Mouse (Mus musculus) heart, embryonic 12.5 days (tissue): ENCODE data around the gene Spata46. TPM values are rescaled to one million over a fixed set of nuclear protein-coding genes. Genes with fewer than 3 reads are reported as not detected.

ENCODE experiments used
- ATAC-seq: fragments of 200-750 bp; cut with Nextera tagmentation; 2 replicates; pipeline ENCODE4 v1.8.0; 2017; ENCODE audit warnings: moderate TSS enrichment, moderate library complexity; ENCODE audit not compliant: insufficient number of reproducible peaks, low FRiP score
- H3K27ac ChIP-seq: fragments of 300-500 bp; sonication (generic); 2 replicates; pipeline ENCODE4 v1.5.1; 2016; ENCODE audit warnings: mild to moderate bottlenecking, moderate library complexity; ENCODE audit not compliant: poor library complexity, severe bottlenecking
- H3K27me3 ChIP-seq: fragments of 300-500 bp; sonication (generic); replicated peaks from 2 replicates; pipeline ENCODE4 v1.6.1; 2016; ENCODE audit warnings: mild to moderate bottlenecking, moderate library complexity
- H3K36me3 ChIP-seq: fragments of 300-500 bp; sonication (generic); 2 replicates; pipeline ENCODE4 v1.6.1; 2016; ENCODE audit warnings: mild to moderate bottlenecking, moderate library complexity
- H3K4me1 ChIP-seq: fragments of 300-500 bp; sonication (generic); replicated peaks from 2 replicates; pipeline ENCODE4 v1.6.1; 2016; ENCODE audit warnings: mild to moderate bottlenecking
- H3K4me2 ChIP-seq: fragments of 300-500 bp; sonication (generic); 2 replicates; pipeline ENCODE4 v1.6.1; 2016; ENCODE audit warnings: mild to moderate bottlenecking, moderate library complexity
- H3K4me3 ChIP-seq: fragments of 300-500 bp; sonication (generic); 2 replicates; pipeline ENCODE4 v1.5.1; 2016; ENCODE audit warnings: mild to moderate bottlenecking
- H3K9ac ChIP-seq: fragments of 300-500 bp; sonication (generic); 2 replicates; pipeline ENCODE4 v1.6.1; 2016; ENCODE audit warnings: mild to moderate bottlenecking, moderate library complexity
- H3K9me3 ChIP-seq: fragments of 300-500 bp; sonication (generic); replicated peaks from 2 replicates; pipeline ENCODE4 v1.6.1; 2016; ENCODE audit warnings: mild to moderate bottlenecking, moderate library complexity
- WGBS: fragments of 180-500 bp; shearing (Covaris S2); methylation state at CpG from one replicate; pipeline ENCODE4 v1.1.7; 2016; 5-methylcytosine and 5-hydroxymethylcytosine counted together
- polyA plus RNA-seq: library from polyadenylated mRNA; unstranded; fragments of >200 nt; fragmentation: Nextera tagmentation; extraction: Ambion mirVana; gene quantifications from 2 replicates; pipeline ENCODE4 v1.2.1, GENCODE M21; 2016

Gene Spata46
- 1.8 and 2.2 TPM in 2 replicates for polyA plus RNA-seq

DNA sequence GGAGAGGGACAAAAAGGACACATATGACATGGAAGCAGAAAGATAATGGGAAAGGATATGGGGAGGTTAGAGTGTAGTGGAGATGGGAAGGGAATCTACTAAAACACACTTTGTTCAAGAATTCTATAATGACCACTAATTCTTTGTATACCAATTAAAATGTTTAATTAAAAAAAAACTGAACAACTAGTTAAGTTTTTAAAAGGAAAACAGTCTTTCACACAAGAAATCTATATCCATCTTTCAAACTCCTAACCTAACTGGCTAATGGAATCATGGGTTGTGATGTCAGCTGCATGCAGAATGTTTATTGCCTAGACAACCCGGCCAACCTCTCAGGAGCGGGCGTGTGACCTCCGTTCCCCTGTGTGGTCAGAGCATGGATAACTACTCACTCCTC, at the start of gene Spata46:
Gene Spata46 (plus strand): TSS at position 301 of the 400 bp plus-strand sequence.
- Histone ChIP-seq H3K9ac (no peak within 1 kb of the TSS), H3K4me1 (no peaks in the 10 kb centered on the region), H3K4me2 (no peak within 1 kb of the TSS), H3K27ac (no peak within 1 kb of the TSS), H3K36me3 (peaks cover 11% of the 10 kb centered on the region; the same call in 1 of the 2 replicates), H3K27me3 (no peaks in the 10 kb centered on the region), H3K9me3 (no peaks in the 10 kb centered on the region), H3K4me3 (no peak within 1 kb of the TSS)
- 84% methylated on average over 4 of the region's 4 CpGs for WGBS
- ATAC-seq: no peak

DNA sequence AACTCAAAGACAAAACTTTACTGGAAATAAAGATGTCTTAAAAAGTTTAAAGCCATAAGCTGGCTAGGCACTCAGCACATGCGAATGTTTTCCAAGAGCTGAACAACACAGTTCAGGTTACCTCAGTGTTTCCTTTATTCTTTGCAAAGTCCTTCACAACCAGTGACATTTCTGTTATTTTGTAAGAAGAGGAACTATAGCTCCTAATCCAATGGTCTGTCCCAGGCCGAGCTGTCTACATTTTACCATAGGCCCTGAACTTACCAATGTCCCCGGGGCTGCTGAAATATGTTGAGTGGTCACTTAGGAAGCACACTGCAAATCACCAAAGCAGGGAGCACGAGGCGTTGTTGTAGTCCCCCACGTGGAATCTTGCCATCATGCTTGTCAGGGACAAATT, 38.3 kb upstream of the Spata46 start:
- Histone ChIP-seq H3K4me1 (no peaks in the 10 kb centered on the region), H3K9ac (no peak overlapping the region), H3K9me3 (peaks cover 7% of the 10 kb centered on the region; the same call in 1 of the 2 replicates), H3K27me3 (no peaks in the 10 kb centered on the region), H3K27ac (no peak overlapping the region), H3K4me3 (no peak overlapping the region), H3K4me2 (no peak overlapping the region), H3K36me3 (no peaks in the 10 kb centered on the region)
- no peak for ATAC-seq
- WGBS: 65% methylated on average over 6 of the region's 6 CpGs

DNA sequence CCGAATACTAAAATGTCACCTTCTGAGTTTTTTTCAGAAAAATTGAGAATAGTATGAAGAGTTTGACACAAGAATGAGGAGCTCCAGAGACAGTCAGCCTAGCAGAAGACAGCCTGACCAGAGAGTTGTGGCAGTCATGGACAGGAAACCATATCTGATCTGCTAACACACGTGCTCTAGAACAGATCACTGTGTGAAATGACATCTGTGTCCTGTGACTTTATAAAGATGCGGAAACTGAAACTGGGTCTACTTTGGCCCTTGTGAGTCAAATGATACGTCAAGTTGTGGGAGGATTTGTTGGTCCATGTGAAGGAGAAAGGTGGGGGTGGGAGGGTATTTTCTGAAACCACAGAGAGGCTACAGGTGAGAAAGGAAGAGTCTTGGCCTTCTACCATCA, 37.9 kb upstream of the Spata46 start:
- H3K36me3 ChIP-seq: no peaks in the 10 kb centered on the region
- no peak for ATAC-seq
- 71% methylated on average over 4 of the region's 4 CpGs for WGBS
- H3K9me3 ChIP-seq: peaks cover 11% of the 10 kb centered on the region; the same call in 1 of the 2 replicates
- H3K4me2 ChIP-seq: no peak overlapping the region
- no peak overlapping the region for H3K27ac ChIP-seq
- no peaks in the 10 kb centered on the region for H3K27me3 ChIP-seq
- H3K4me1 ChIP-seq: no peaks in the 10 kb centered on the region
- H3K9ac ChIP-seq: no peak overlapping the region
- no peak overlapping the region for H3K4me3 ChIP-seq

DNA sequence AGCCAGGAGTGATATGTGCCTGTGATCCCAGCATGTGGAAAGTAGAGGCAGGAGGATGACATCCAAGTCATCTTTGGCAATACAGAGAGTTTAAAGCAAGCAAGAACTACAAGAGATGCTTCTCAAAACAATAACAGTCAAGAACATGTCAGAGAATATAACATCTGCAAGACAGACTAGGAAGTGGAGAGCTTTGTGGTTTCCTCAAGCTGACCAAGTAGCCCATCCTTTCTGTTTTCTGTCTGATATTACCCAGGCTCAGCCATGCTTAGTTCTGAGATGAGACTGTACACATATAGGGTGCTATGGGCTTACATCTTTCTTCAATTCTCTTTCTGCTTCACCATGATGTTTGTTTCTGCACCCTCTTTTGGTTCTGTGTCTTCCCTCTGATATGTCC, 35.4 kb upstream of the Spata46 start:
- no peak overlapping the region for H3K4me3 ChIP-seq
- H3K9ac ChIP-seq: no peak overlapping the region
- no peak overlapping the region for H3K4me2 ChIP-seq
- H3K9me3 ChIP-seq: peaks cover 5% of the 10 kb centered on the region; the same call in 1 of the 2 replicates
- no peak for ATAC-seq
- no peaks in the 10 kb centered on the region for H3K27me3 ChIP-seq
- H3K36me3 ChIP-seq: no peaks in the 10 kb centered on the region
- no peaks in the 10 kb centered on the region for H3K4me1 ChIP-seq
- no peak overlapping the region for H3K27ac ChIP-seq

DNA sequence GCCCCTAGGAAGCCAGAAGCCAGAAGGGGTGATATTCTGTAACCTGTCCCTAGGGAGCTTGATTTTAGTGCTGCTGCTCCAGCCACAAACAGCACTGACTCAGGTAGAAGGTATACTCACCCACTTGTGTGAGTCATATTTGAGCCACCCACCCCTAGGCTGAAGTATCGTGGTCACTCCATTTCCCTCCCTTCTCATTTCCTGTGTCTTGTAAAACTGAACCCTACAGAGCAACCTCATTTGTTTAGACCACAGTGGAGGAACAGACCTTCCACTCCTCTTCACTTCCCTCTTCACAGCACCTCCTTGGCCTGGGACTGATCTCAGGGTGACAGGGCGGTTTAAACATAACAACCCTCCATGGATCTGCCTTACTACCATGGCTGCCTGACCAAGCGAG, 31.6 kb upstream of the Spata46 start, which contains the start of gene Sh2d1b1:
Gene Sh2d1b1 (plus strand): TSS at position 305 of the 400 bp plus-strand sequence.
- H3K27ac ChIP-seq: no peak within 1 kb of the TSS
- H3K4me2 ChIP-seq: no peak within 1 kb of the TSS
- H3K4me1 ChIP-seq: no peaks in the 10 kb centered on the region
- 59% methylated on average over 3 of the region's 3 CpGs for WGBS
- no peak within 1 kb of the TSS for H3K4me3 ChIP-seq
- H3K27me3 ChIP-seq: no peaks in the 10 kb centered on the region
- H3K9ac ChIP-seq: no peak within 1 kb of the TSS
- ATAC-seq: no peak
- H3K36me3 ChIP-seq: no peaks in the 10 kb centered on the region
- peaks cover 5% of the 10 kb centered on the region; the same call in 1 of the 2 replicates for H3K9me3 ChIP-seq

DNA sequence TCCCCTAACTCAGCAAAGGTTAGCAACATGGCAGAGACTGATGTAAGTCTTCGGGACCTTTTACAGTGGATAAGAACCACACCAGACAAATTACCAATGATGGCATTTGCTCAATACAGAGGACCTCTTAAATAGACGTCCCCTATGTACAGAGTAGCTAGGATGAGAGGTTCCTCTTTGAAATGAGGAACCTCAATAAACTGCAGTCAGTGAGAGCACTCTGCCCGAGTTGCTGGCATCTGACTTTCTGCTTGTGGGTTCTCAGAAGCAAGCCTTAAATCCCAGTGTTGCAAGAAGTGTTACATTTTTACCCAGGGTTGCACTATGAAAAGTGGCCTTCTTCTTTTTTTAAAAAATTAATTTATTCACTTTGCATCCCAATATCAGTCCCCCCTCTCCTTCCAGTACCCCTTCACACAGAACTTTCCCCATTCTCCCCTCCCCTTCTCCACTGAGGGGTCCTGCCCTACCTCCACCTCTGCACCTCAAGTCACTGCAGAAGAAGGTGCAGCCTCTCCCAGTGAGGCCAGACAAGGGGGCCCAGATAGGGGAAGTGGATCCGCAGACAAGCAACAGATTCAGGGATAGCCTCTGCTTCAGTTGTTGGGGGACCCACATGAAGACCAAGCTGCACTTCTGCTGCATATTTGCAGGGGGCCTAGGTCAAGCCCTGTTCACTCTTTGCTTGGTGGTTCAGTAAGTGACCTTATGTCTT, 26.0 kb upstream of the Spata46 start:
- no peak for ATAC-seq
- H3K36me3 ChIP-seq: no peaks in the 10 kb centered on the region
- H3K9me3 ChIP-seq: no peaks in the 10 kb centered on the region
- WGBS: 65% methylated on average over 4 of the region's 4 CpGs
- no peak overlapping the region for H3K4me3 ChIP-seq
- H3K4me2 ChIP-seq: no peak overlapping the region
- no peak overlapping the region for H3K27ac ChIP-seq
- H3K27me3 ChIP-seq: no peaks in the 10 kb centered on the region
- no peak overlapping the region for H3K9ac ChIP-seq
- no peaks in the 10 kb centered on the region for H3K4me1 ChIP-seq

DNA sequence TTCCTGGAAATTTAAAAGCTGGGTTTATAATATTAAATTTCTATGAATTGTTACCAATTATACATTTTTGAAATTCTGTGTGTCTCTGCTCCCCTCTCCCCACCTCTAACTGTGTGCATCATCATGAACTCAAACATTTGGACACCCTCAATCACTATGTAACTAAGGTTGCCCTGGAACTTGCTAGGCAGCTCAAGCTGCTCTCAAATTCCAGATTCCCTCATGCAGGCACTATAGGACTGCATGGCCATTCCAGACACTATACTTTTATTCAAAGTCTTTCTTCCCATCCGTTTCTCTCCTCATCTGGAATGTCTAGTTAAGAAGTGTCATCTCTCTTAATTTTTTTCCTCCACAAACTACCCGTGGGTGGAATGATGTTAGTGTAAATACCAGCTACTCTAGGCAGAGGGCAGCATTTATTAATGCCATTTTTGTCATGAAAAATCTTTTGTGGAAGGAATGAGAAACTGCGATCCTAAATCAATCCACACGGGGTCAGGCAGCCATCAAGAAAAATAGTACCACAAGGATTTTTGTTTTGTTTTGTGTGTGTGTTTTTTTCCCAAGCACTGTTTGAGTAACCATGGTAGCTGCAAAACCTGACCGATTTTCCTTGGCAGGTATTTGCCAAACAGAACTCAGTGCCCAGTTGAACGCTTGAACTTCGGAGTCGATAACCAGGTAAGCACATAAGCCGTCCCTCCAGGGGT, 16.2 kb upstream of the Spata46 start:
- no peaks in the 10 kb centered on the region for H3K9me3 ChIP-seq
- no peak overlapping the region for H3K9ac ChIP-seq
- 45% methylated on average over 9 of the region's 9 CpGs for WGBS
- no peaks in the 10 kb centered on the region for H3K27me3 ChIP-seq
- no peak for ATAC-seq
- H3K4me1 ChIP-seq: peaks cover 20% of the 10 kb centered on the region
- H3K27ac ChIP-seq: no peak overlapping the region
- H3K4me3 ChIP-seq: no peak overlapping the region
- H3K36me3 ChIP-seq: no peaks in the 10 kb centered on the region
- no peak overlapping the region for H3K4me2 ChIP-seq

DNA sequence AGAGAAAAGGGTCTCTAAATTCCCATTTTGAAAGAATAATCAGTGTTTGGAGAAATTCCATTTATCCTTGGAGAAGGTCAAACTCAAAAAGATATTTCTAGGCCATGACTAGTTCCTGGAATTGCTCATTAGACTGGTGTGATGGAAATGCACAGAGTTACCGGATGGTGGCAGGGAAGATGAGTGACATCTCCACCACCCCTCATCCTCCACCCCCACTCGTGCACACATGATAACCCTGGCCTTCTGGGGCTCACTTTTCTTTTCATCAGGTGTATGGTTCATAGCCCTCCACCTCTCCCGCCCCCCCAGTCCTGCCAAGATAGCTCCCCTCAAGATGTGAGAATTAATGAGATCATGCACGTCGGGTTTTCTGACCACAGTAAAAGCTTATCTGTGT, 15.3 kb upstream of the Spata46 start:
- Histone ChIP-seq H3K9me3 (no peaks in the 10 kb centered on the region), H3K4me2 (no peak overlapping the region), H3K4me1 (peaks cover 20% of the 10 kb centered on the region), H3K27me3 (no peaks in the 10 kb centered on the region), H3K36me3 (no peaks in the 10 kb centered on the region), H3K9ac (no peak overlapping the region), H3K4me3 (no peak overlapping the region), H3K27ac (no peak overlapping the region)
- 55% methylated on average over 5 of the region's 5 CpGs for WGBS
- no peak for ATAC-seq

DNA sequence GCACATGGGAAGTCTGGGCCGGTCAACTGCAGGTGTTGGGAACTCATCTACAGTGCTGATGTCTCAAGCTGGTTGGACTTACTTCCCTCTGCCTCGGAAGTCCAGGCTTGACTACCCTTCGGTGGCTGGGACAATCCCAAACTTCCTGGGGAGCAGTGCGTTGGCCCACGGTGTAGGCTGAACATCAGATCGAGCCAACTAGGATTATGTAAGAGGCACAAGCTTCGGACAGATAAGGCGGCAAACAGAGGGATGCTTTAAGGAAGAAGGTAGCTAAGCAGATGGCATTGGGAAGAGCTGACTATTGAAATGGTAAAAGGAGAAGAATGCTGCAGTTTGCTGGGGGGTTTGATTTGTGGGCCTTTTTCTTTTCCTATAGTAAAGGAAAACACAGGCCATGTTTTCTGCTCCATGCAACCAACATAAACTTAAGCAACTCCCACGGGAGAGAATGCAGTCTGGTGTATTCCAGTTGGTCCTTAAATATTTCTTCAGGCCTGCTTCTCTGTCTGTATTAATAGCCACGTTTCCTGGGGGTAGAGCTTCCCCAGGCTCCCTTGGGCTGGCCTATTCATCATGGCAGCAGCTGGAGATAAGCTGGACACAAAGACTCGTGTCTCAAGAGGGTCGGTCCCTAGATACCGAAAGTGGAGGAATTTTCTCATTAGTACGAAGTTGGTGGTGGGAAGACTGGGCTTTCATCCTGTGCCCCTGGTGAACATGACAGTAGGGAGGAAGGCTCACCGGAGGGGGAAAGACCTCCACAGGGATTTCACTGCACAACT, 13.6 kb upstream of the Spata46 start:
- no peak overlapping the region for H3K9ac ChIP-seq
- 55% methylated on average over 15 of the region's 15 CpGs for WGBS

DNA sequence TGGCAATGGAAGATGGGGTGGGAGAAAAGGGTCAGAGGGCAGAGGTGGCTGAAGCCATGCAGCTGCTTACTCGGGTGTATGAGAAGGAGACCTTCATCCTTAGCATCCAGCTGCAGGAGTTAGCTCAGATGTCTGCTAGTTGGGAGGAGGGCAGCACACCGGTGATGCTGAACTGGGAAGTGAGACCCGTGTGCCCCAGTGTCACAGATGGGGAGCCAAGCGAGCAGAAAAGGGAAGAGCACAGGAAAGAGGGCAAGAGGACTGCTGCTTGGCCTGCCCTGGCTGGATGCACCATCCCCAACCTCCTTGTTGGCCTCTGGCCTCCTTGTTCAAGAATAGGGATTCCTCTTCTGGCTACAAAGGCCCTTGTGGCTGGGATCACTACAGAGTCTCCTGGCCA, 9.1 kb upstream of the Spata46 start:
- Histone ChIP-seq H3K4me3 (no peak overlapping the region), H3K27me3 (no peaks in the 10 kb centered on the region), H3K9ac (no peak overlapping the region), H3K4me1 (peaks cover 19% of the 10 kb centered on the region), H3K27ac (no peak overlapping the region), H3K9me3 (no peaks in the 10 kb centered on the region), H3K36me3 (peaks cover 27% of the 10 kb centered on the region), H3K4me2 (no peak overlapping the region)
- ATAC-seq: no peak
- 71% methylated on average over 4 of the region's 4 CpGs for WGBS

More for the DNA sequence above, 13.6 kb upstream of the Spata46 start:
- H3K9me3 ChIP-seq: no peaks in the 10 kb centered on the region
- H3K4me2 ChIP-seq: no peak overlapping the region
- no peak overlapping the region for H3K4me3 ChIP-seq
- H3K27me3 ChIP-seq: no peaks in the 10 kb centered on the region
- no peak overlapping the region for H3K27ac ChIP-seq
- H3K36me3 ChIP-seq: 0 out of 2 replicates have a peak, but pooled peaks cover 13% of the 10 kb centered on the region
- peaks cover 20% of the 10 kb centered on the region for H3K4me1 ChIP-seq
- no peak for ATAC-seq

DNA sequence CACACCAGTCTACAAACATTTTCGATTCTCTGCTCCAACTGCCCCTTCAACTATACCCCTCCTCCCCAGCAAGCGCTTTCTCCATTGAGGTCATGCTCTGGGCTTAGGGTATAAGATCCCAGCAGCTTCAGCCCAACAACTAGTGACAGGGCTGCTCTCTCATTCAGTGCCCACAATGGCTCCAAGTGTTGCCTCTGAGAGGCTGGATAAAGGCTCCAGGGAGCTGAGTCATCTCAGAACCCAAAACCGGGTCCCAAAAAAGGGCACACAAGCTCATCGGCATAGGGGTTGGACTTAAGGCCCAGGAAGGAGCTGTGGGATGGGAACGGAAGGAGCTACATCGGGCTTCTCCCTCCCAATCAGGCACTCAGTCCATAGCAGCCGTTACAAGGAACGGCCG, 6.9 kb upstream of the Spata46 start:
- no peak overlapping the region for H3K9ac ChIP-seq
- H3K36me3 ChIP-seq: peaks cover 33% of the 10 kb centered on the region
- ATAC-seq: no peak
- WGBS: 91% methylated on average over 9 of the region's 9 CpGs
- H3K4me2 ChIP-seq: no peak overlapping the region
- no peak overlapping the region for H3K4me3 ChIP-seq
- no peaks in the 10 kb centered on the region for H3K27me3 ChIP-seq
- 0 out of 2 replicates have a peak, but pooled peaks cover 4% of the 10 kb centered on the region for H3K4me1 ChIP-seq
- no peaks in the 10 kb centered on the region for H3K9me3 ChIP-seq
- H3K27ac ChIP-seq: no peak overlapping the region
